Mouse (Mus musculus): Measurements from ENCODE around the gene Zfp207.

DNA sequence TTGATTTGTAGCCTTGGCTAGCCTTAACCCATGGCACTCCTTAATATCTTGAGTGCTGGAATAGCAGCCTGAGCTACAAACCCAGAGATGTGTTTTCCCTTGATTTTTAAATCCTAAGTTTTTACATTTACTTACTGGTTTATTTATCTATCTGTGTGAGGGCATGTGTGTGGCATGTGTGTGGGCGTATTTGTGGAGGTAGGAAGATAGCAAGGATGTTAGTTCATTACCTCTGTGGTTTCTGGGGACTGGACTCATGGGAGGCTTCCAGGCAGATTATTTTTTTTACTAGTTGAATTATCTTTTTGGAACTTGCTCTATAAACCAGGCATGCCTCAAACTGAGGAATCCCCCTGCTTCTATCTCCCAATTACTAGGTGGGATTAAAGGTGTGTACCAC is 70.1 kb downstream of the Zfp207 start:
- TF ChIP-seq POLR2AphosphoS5 (IDR thresholded peaks at IDR 0.05; ENCODE audit: borderline replicate concordance, low read depth, low read length) (no peak), TCF12 (IDR thresholded peaks at IDR 0.05; ENCODE audit: low read depth, low read length) (peak; percentile 26; the same call in 1 of the 2 replicates), USF2 (IDR thresholded peaks at IDR 0.05; ENCODE audit: borderline replicate concordance in 1 of 2, insufficient read depth in 1 of 2, low read depth in 1 of 2, low read length in 2 of 2) (no peak), CTCF (IDR thresholded peaks at IDR 0.05 in 2 of 3, conservative IDR thresholded peaks at IDR 0.05 in 1 of 3; ENCODE audit: control insufficient read depth in 1 of 3, insufficient read depth in 1 of 3, low read depth in 2 of 3, low read length in 3 of 3, poor library complexity in 1 of 3, severe bottlenecking in 1 of 3) (no peak), MAX (IDR thresholded peaks at IDR 0.05; ENCODE audit: low read length) (no peak), ZKSCAN1 (IDR thresholded peaks at IDR 0.05; ENCODE audit: low read depth, low read length) (no peak), POLR2A (IDR thresholded peaks at IDR 0.05; ENCODE audit: control insufficient read depth in 1 of 2, insufficient read depth in 1 of 2, low read depth in 1 of 2, low read length in 2 of 2, poor library complexity in 1 of 2) (no peak), EP300 (IDR thresholded peaks at IDR 0.05; ENCODE audit: low read depth in 1 of 2, low read length in 2 of 2) (peak; percentile 71 to 73), GABPA (IDR thresholded peaks at IDR 0.05; ENCODE audit: low read depth, low read length) (no peak), POLR2AphosphoS2 (IDR thresholded peaks at IDR 0.05; ENCODE audit: low read length) (no peak)

Data from MEL (cell line).